13 mouse cellular contexts compared by ENCODE assay signal in genomic region chr12:8291157-8291853, GRCm38 (mm10). TPM values are rescaled to one million over a fixed set of nuclear protein-coding genes. Genes with fewer than 3 reads are reported as not detected.
DNase-seq lines count a peak whose midpoint lies in the region; ATAC-seq and TF ChIP-seq lines count a peak whose summit lies in the region.
"Had no signal": no experiment of that assay in that cellular context is flagged by ENCODE, and none has a peak within 500 bp of the region (broad histone marks: within the 10 kb centered on the region; RNA-seq: fewer than 3 reads in every experiment).

No protein-coding gene starts in this region.

- H3K27me3 ChIP-seq in hindbrain, embryonic 14.5 days (ENCODE audit: control insufficient read depth, insufficient read depth, low read length) = peaks cover 19% of the 10 kb centered on the region

- no peaks in the 10 kb centered on the region for H3K36me3 ChIP-seq in hindbrain, embryonic 14.5 days (replicated peaks; ENCODE audit: control insufficient read depth, insufficient read depth)
- H3K36me3 ChIP-seq: embryonic facial prominence, embryonic 15.5 days had no signal

- peak; percentile 52; the same call in 1 of the 2 replicates for ATAC-seq in hindbrain, embryonic 14.5 days (ENCODE audit: low FRiP score)
- ATAC-seq in activated CD4-positive, CD25-positive, alpha-beta regulatory T cell, adult 4 months = no peak

- TF ChIP-seq CTCF in lung, adult 2 months (IDR thresholded peaks at IDR 0.05; ENCODE audit: insufficient read depth, low read length) = no peak

- DNase-seq in adrenal gland, postnatal 25 days = peak; percentile 23
- no peak for DNase-seq in adrenal gland, adult 8-10 months
- DNase-seq in retina, adult 2 months (ENCODE audit: low read depth, low spot score) = peak; percentile 51
- no peak for DNase-seq in retina, embryonic 14.5 days (ENCODE audit: low spot score)
- peak; percentile 52 for DNase-seq in hindbrain, embryonic 14.5 days (ENCODE audit: low spot score)
- peak; percentile 80 for DNase-seq in retina, postnatal 7 days (ENCODE audit: low read depth, low spot score)
- no peak for DNase-seq in lung, adult 2 months
- DNase-seq: kidney, adult 8-10 months; lung, postnatal 14 days had no signal

- WGBS in hindbrain, embryonic 14.5 days = 50% methylated on average over 15 of the region's 15 CpGs
- 71% methylated on average over 15 of the region's 15 CpGs for WGBS in lung, adult 2 months

- no peak overlapping the region for H3K27ac ChIP-seq in hindbrain, embryonic 14.5 days
- H3K27ac ChIP-seq: embryonic facial prominence, embryonic 15.5 days; heart, embryonic 13.5 days had no signal

- no peaks in the 10 kb centered on the region for H3K9me3 ChIP-seq in hindbrain, embryonic 14.5 days (ENCODE audit: control insufficient read depth, low read length)
- H3K9me3 ChIP-seq: embryonic facial prominence, embryonic 15.5 days; heart, embryonic 13.5 days had no signal

- H3K4me2 ChIP-seq in hindbrain, embryonic 14.5 days (replicated peaks) = no peak overlapping the region
- H3K4me2 ChIP-seq: embryonic facial prominence, embryonic 15.5 days; heart, embryonic 13.5 days had no signal

- TF ChIP-seq POLR2A in lung, adult 2 months (IDR thresholded peaks at IDR 0.05; ENCODE audit: borderline replicate concordance, extremely low read depth, low read depth, low read length) = no peak

- H3K4me3 ChIP-seq in hindbrain, embryonic 14.5 days (replicated peaks; ENCODE audit: low read length) = no peak overlapping the region
- H3K4me3 ChIP-seq in lung, adult 2 months (replicated peaks; ENCODE audit: extremely low read depth, low read depth, low read length) = no peak overlapping the region
- H3K4me3 ChIP-seq: embryonic facial prominence, embryonic 15.5 days; heart, embryonic 13.5 days had no signal

- peaks cover 6% of the 10 kb centered on the region; the same call in 1 of the 2 replicates for H3K4me1 ChIP-seq in hindbrain, embryonic 14.5 days (replicated peaks; ENCODE audit: control insufficient read depth, insufficient read depth, low read length)
- no peaks in the 10 kb centered on the region for H3K4me1 ChIP-seq in lung, adult 2 months (ENCODE audit: control insufficient read depth, insufficient read depth, low read length)
- H3K4me1 ChIP-seq: heart, embryonic 13.5 days had no signal

- no peak overlapping the region for H3K9ac ChIP-seq in hindbrain, embryonic 14.5 days
- H3K9ac ChIP-seq: embryonic facial prominence, embryonic 15.5 days; heart, embryonic 13.5 days had no signal

RNA-seq across cellular contexts. Expression of gene Gdf7, which starts 10.4 kb away (rescaled TPM):
- not detected in 2 replicates for total RNA-seq in adrenal gland, postnatal 25 days (2021)
- under 1 TPM in 1 of 4 experiments, not detected in 3; 0.23 TPM for total RNA-seq in adrenal gland, adult 8-10 months (2022)
- 0.14 and 0.67 TPM in 2 replicates for polyA plus RNA-seq in hindbrain, embryonic 14.5 days (2014; fragmentation: Nextera tagmentation; extraction: Ambion mirVana)
- polyA plus RNA-seq in activated CD4-positive, CD25-positive, alpha-beta regulatory T cell, adult 4 months (2017; shearing (Covaris generic)) = not detected
- 0.24 and 0.25 TPM in 2 replicates for polyA plus RNA-seq in lung, adult 2 months (2012; rRNA removed)
- polyA plus RNA-seq: heart, embryonic 13.5 days; stomach, embryonic 14.5 days had no signal

RNA-seq across cellular contexts. Expression of gene Hs1bp3, which starts 21.9 kb away (rescaled TPM):
- total RNA-seq in adrenal gland, postnatal 25 days (2021) = 13.6 and 22.3 TPM in 2 replicates
- total RNA-seq in adrenal gland, adult 8-10 months (2022) = 10 to 100 TPM; 18.4 to 33.8 (median 20.6) TPM
- polyA plus RNA-seq in hindbrain, embryonic 14.5 days (2014; fragmentation: Nextera tagmentation; extraction: Ambion mirVana) = 5.9 and 6.2 TPM in 2 replicates
- 1 to 10 TPM; 3.3 TPM for polyA plus RNA-seq in activated CD4-positive, CD25-positive, alpha-beta regulatory T cell, adult 4 months (2017; shearing (Covaris generic))
- polyA plus RNA-seq in lung, adult 2 months (2012; rRNA removed) = 21.7 and 25.8 TPM in 2 replicates

Comparison
In these comparisons a context has a peak if more than half of its experiments do, and no peak if none do; other contexts are left out.
1. DNase-seq: peak in adrenal gland, postnatal 25 days (single experiment), retina, adult 2 months (single experiment), hindbrain, embryonic 14.5 days (single experiment) and retina, postnatal 7 days (single experiment); none in adrenal gland, adult 8-10 months (single experiment), retina, embryonic 14.5 days (single experiment) and lung, adult 2 months (single experiment).